8 mouse cellular contexts compared by ENCODE assay signal in genomic region chr1:182763716-182764461, GRCm38 (mm10). TPM values are rescaled to one million over a fixed set of nuclear protein-coding genes. Genes with fewer than 3 reads are reported as not detected.
DNase-seq lines count a peak whose midpoint lies in the region; ATAC-seq and TF ChIP-seq lines count a peak whose summit lies in the region.

Gene Susd4, plus strand, starts transcription at chr1:182763860.

- H3K36me3 ChIP-seq in embryonic facial prominence, embryonic 12.5 days: no peaks in the 10 kb centered on the region
- no peaks in the 10 kb centered on the region for H3K36me3 ChIP-seq in liver, postnatal 0 days (replicated peaks; ENCODE audit: insufficient read depth, low read length)
- H3K36me3 ChIP-seq in neural tube, embryonic 15.5 days: peaks cover 5% of the 10 kb centered on the region; the same call in 1 of the 2 replicates

- no peak for TF ChIP-seq CTCF in liver, postnatal 0 days (IDR thresholded peaks at IDR 0.05; ENCODE audit: low read depth)

- WGBS in embryonic facial prominence, embryonic 12.5 days: under 1% methylated on average over 84 of the region's 95 CpGs
- 1% methylated on average over 57 of the region's 95 CpGs for WGBS in liver, postnatal 0 days (ENCODE audit: insufficient replicate concordance)
- under 1% methylated on average over 94 of the region's 95 CpGs for WGBS in neural tube, embryonic 15.5 days

- peak within 1 kb of the TSS; percentile 47 for H3K27ac ChIP-seq in embryonic facial prominence, embryonic 12.5 days
- H3K27ac ChIP-seq in liver, postnatal 0 days (ENCODE audit: low read depth): no peak within 1 kb of the TSS
- H3K27ac ChIP-seq in neural tube, embryonic 15.5 days (replicated peaks): peak within 1 kb of the TSS; percentile 76

- DNase-seq in A20 (ENCODE audit: low read depth, low spot score): peak; percentile 74
- peak; percentile 58 for DNase-seq in adrenal gland, postnatal 10 days
- peak; percentile 52 to 60 for DNase-seq in heart, postnatal 14 days
- DNase-seq in layer of hippocampus, adult 18-20 months (ENCODE audit: low spot score in 2 of 2): peak; percentile 83 to 89
- DNase-seq in liver, postnatal 0 days: peak; percentile 45
- peak; percentile 86 to 92 for DNase-seq in thymus, postnatal 10 days (ENCODE audit: low spot score in 2 of 2)

- H3K9me3 ChIP-seq in embryonic facial prominence, embryonic 12.5 days: no peaks in the 10 kb centered on the region
- H3K9me3 ChIP-seq in liver, postnatal 0 days (ENCODE audit: low read length): no peaks in the 10 kb centered on the region
- no peaks in the 10 kb centered on the region for H3K9me3 ChIP-seq in neural tube, embryonic 15.5 days (replicated peaks)

- H3K4me1 ChIP-seq in embryonic facial prominence, embryonic 12.5 days: peaks cover 12% of the 10 kb centered on the region
- peaks cover 9% of the 10 kb centered on the region for H3K4me1 ChIP-seq in liver, postnatal 0 days (ENCODE audit: insufficient read depth)
- peaks cover 31% of the 10 kb centered on the region for H3K4me1 ChIP-seq in neural tube, embryonic 15.5 days

- H3K27me3 ChIP-seq in embryonic facial prominence, embryonic 12.5 days: peaks cover 22% of the 10 kb centered on the region
- H3K27me3 ChIP-seq in liver, postnatal 0 days (ENCODE audit: insufficient read depth, low read length): peaks cover 19% of the 10 kb centered on the region
- no peaks in the 10 kb centered on the region for H3K27me3 ChIP-seq in neural tube, embryonic 15.5 days (replicated peaks)

- no peak for TF ChIP-seq EP300 in liver, postnatal 0 days (IDR thresholded peaks at IDR 0.05; ENCODE audit: low read depth)

- peak within 1 kb of the TSS; percentile 49 for H3K9ac ChIP-seq in embryonic facial prominence, embryonic 12.5 days
- peak within 1 kb of the TSS; percentile 26; the same call in 1 of the 2 replicates for H3K9ac ChIP-seq in liver, postnatal 0 days (replicated peaks)
- H3K9ac ChIP-seq in neural tube, embryonic 15.5 days (replicated peaks): peak within 1 kb of the TSS; percentile 72

- peak within 1 kb of the TSS; percentile 57 for H3K4me3 ChIP-seq in embryonic facial prominence, embryonic 12.5 days
- peak within 1 kb of the TSS; percentile 57 for H3K4me3 ChIP-seq in liver, postnatal 0 days (ENCODE audit: low read depth, low read length)
- peak within 1 kb of the TSS; percentile 57 for H3K4me3 ChIP-seq in neural tube, embryonic 15.5 days (replicated peaks)

- peak within 1 kb of the TSS; percentile 74 for H3K4me2 ChIP-seq in embryonic facial prominence, embryonic 12.5 days (replicated peaks)
- peak within 1 kb of the TSS; percentile 84 for H3K4me2 ChIP-seq in liver, postnatal 0 days (ENCODE audit: low read depth, low read length)
- peak within 1 kb of the TSS; percentile 89 for H3K4me2 ChIP-seq in neural tube, embryonic 15.5 days

- ATAC-seq in embryonic facial prominence, embryonic 12.5 days (ENCODE audit: insufficient number of reproducible peaks, insufficient read depth, low FRiP score, low TSS enrichment): peak; percentile 88
- ATAC-seq in liver, postnatal 0 days: peak; percentile 80
- peak; percentile 94 for ATAC-seq in neural tube, embryonic 15.5 days (ENCODE audit: low FRiP score)

- intact Hi-C loops in heart, postnatal 14 days (cut with DNase I): no loop called here

RNA-seq across cellular contexts. Expression of gene Susd4, which starts in this region (rescaled TPM):
- 1 to 10 TPM; 3.9 to 4.5 TPM for total RNA-seq in adrenal gland, postnatal 10 days (2021)
- polyA plus RNA-seq in embryonic facial prominence, embryonic 12.5 days (2016; fragmentation: Nextera tagmentation; extraction: Ambion mirVana): 15.4 and 15.7 TPM in 2 replicates
- under 1 TPM; 0.51 to 0.60 TPM for total RNA-seq in heart, postnatal 14 days (2021)
- total RNA-seq in layer of hippocampus, adult 18-20 months (2021): 100 to 1,000 TPM; 132 TPM
- 1.9 and 2.0 TPM in 2 replicates for polyA plus RNA-seq in liver, postnatal 0 days (2015; fragmentation: Nextera tagmentation; extraction: Ambion mirVana)
- 82.3 and 88.9 TPM in 2 replicates for polyA plus RNA-seq in neural tube, embryonic 15.5 days (2015; fragmentation: Nextera tagmentation; extraction: Ambion mirVana)

Comparison
In these comparisons a context has a peak if more than half of its experiments do, and no peak if none do; other contexts are left out.
1. RNA of gene Susd4 (total RNA-seq): 132 TPM in layer of hippocampus, adult 18-20 months; 3.9 to 4.5 TPM in adrenal gland, postnatal 10 days and 0.51 to 0.60 TPM in heart, postnatal 14 days; every median in the first group is over 10 times any median in the second.
2. Peak in DNase-seq in heart, postnatal 14 days; RNA of the gene not detected or under 1 TPM.
3. Peak in every context shown above with its lines, with median percentiles within 50 percentile points of each other: DNase-seq, ATAC-seq, H3K4me2 ChIP-seq, H3K4me3 ChIP-seq and H3K9ac ChIP-seq.